Mouse (Mus musculus) midbrain, embryonic 11.5 days (tissue): ENCODE measurements around the gene Acvr1. TPM values are rescaled to one million over a fixed set of nuclear protein-coding genes. Genes with fewer than 3 reads are reported as not detected.
A peak's percentile ranks its signal among the peaks of the same experiment; 100 is the strongest.

ENCODE experiments used
- ATAC-seq: fragments of 200-750 bp; cut with Nextera tagmentation; 2 replicates; pipeline ENCODE4 v1.8.0; 2017; ENCODE audit warnings: moderate TSS enrichment, moderate library complexity; ENCODE audit not compliant: low FRiP score
- DNase-seq: peaks from one replicate; pipeline ENCODE4 v3.0.0; 2015; ENCODE audit warnings: low spot score; ENCODE audit errors: missing footprints
- H3K27ac ChIP-seq: fragments of 300-500 bp; sonication (generic); 2 replicates; pipeline ENCODE4 v1.5.1; 2014; ENCODE audit warnings: low read depth, low read length
- H3K27me3 ChIP-seq: fragments of 300-500 bp; sonication (generic); 2 replicates; pipeline ENCODE4 v1.6.1; 2014; ENCODE audit warnings: mild to moderate bottlenecking, low read length, moderate library complexity, mixed read lengths; ENCODE audit not compliant: control insufficient read depth, insufficient read depth
- H3K36me3 ChIP-seq: fragments of 300-500 bp; sonication (generic); 2 replicates; pipeline ENCODE4 v1.6.1; 2014; ENCODE audit warnings: mild to moderate bottlenecking, low read length, moderate library complexity, mixed read lengths; ENCODE audit not compliant: control insufficient read depth, insufficient read depth
- H3K4me1 ChIP-seq: fragments of 300-500 bp; sonication (generic); 2 replicates; pipeline ENCODE4 v1.6.1; 2014; ENCODE audit warnings: low read length; ENCODE audit not compliant: control insufficient read depth, insufficient read depth
- H3K4me2 ChIP-seq: fragments of 300-500 bp; sonication (generic); 2 replicates; pipeline ENCODE4 v1.6.1; 2014; ENCODE audit warnings: mild to moderate bottlenecking, moderate library complexity
- H3K4me3 ChIP-seq: fragments of 300-500 bp; sonication (generic); 2 replicates; pipeline ENCODE4 v1.5.1; 2014; ENCODE audit warnings: low read depth, low read length
- H3K9ac ChIP-seq: fragments of 300-500 bp; sonication (generic); 2 replicates; pipeline ENCODE4 v1.6.1; 2014; ENCODE audit warnings: low read length
- H3K9me3 ChIP-seq: fragments of 300-500 bp; sonication (generic); 2 replicates; pipeline ENCODE4 v1.6.1; 2016; ENCODE audit warnings: low read length; ENCODE audit not compliant: control insufficient read depth
- WGBS: fragments of 180-500 bp; shearing (Covaris S2); extraction: QIAGEN DNeasy Blood & Tissue Kit; methylation state at CpG from one replicate; pipeline ENCODE4 v1.1.7; 2014; 5-methylcytosine and 5-hydroxymethylcytosine counted together
- polyA plus RNA-seq: library from polyadenylated mRNA; unstranded; fragments of >200 nt; fragmentation: Nextera tagmentation; extraction: Ambion mirVana; gene quantifications from 2 replicates; pipeline ENCODE4 v1.2.1, GENCODE M21; 2014

Gene Acvr1
- polyA plus RNA-seq, 1 experiment from 2014 or later, result 4.9 TPM

GRCm38 (mm10) chr2:58520727-58521126, 46.2 kb downstream of the Acvr1 start:
- Histone ChIP-seq H3K27me3 (no peaks in the 10 kb centered on the region), H3K9ac (no peak overlapping the region), H3K4me2 (no peak overlapping the region), H3K4me1 (no peaks in the 10 kb centered on the region), H3K27ac (no peak overlapping the region), H3K9me3 (no peaks in the 10 kb centered on the region), H3K36me3 (no peaks in the 10 kb centered on the region), H3K4me3 (no peak overlapping the region)
- DNase-seq (no peak), ATAC-seq (no peak)
- 94% methylated on average over 9 of the region's 9 CpGs for WGBS

- H3K4me2 ChIP-seq, result no peak overlapping the region
- no peak overlapping the region for H3K9ac ChIP-seq
- H3K4me1 ChIP-seq, result no peaks in the 10 kb centered on the region
- H3K27ac ChIP-seq, result no peak overlapping the region
- H3K4me3 ChIP-seq, result no peak overlapping the region
- H3K36me3 ChIP-seq, result no peaks in the 10 kb centered on the region
- ATAC-seq (no peak), DNase-seq (no peak)
- WGBS, result 91% methylated on average over 1 of the region's 1 CpGs
- no peaks in the 10 kb centered on the region for H3K27me3 ChIP-seq
- H3K9me3 ChIP-seq, result no peaks in the 10 kb centered on the region
Observed at GRCm38 (mm10) chr2:58518517-58518916, 48.4 kb downstream of the Acvr1 start.

- no peak overlapping the region for H3K9ac ChIP-seq
- DNase-seq (no peak), ATAC-seq (no peak)
- no peaks in the 10 kb centered on the region for H3K36me3 ChIP-seq
- H3K9me3 ChIP-seq, result no peaks in the 10 kb centered on the region
- H3K27me3 ChIP-seq, result no peaks in the 10 kb centered on the region
- H3K27ac ChIP-seq, result no peak overlapping the region
- WGBS, result 76% methylated on average over 6 of the region's 6 CpGs
- H3K4me3 ChIP-seq, result no peak overlapping the region
- no peak overlapping the region for H3K4me2 ChIP-seq
- H3K4me1 ChIP-seq, result no peaks in the 10 kb centered on the region
Observed at GRCm38 (mm10) chr2:58516920-58517319, 50.0 kb downstream of the Acvr1 start.

GRCm38 (mm10) chr2:58516000-58516399, 51.0 kb downstream of the Acvr1 start:
- H3K27ac ChIP-seq, result no peak overlapping the region
- WGBS, result 53% methylated on average over 15 of the region's 15 CpGs
- no peak overlapping the region for H3K4me2 ChIP-seq
- no peak overlapping the region for H3K4me3 ChIP-seq
- no peaks in the 10 kb centered on the region for H3K27me3 ChIP-seq
- DNase-seq, result no peak
- no peaks in the 10 kb centered on the region for H3K9me3 ChIP-seq
- H3K4me1 ChIP-seq, result no peaks in the 10 kb centered on the region
- no peaks in the 10 kb centered on the region for H3K36me3 ChIP-seq
- ATAC-seq, result 0 out of 2 replicates have a peak, but pooled peaks have one; percentile 19
- no peak overlapping the region for H3K9ac ChIP-seq

- Histone ChIP-seq H3K4me2 (no peak overlapping the region), H3K4me1 (no peaks in the 10 kb centered on the region), H3K27ac (no peak overlapping the region), H3K36me3 (no peaks in the 10 kb centered on the region), H3K9ac (no peak overlapping the region), H3K4me3 (no peak overlapping the region), H3K9me3 (no peaks in the 10 kb centered on the region), H3K27me3 (no peaks in the 10 kb centered on the region)
- DNase-seq (no peak), ATAC-seq (no peak)
- WGBS, result 95% methylated on average over 11 of the region's 11 CpGs
Observed at GRCm38 (mm10) chr2:58514489-58514888, 52.5 kb downstream of the Acvr1 start.

- 78% methylated on average over 3 of the region's 3 CpGs for WGBS
- Histone ChIP-seq H3K27me3 (no peaks in the 10 kb centered on the region), H3K9ac (no peak overlapping the region), H3K4me1 (no peaks in the 10 kb centered on the region), H3K9me3 (no peaks in the 10 kb centered on the region), H3K36me3 (no peaks in the 10 kb centered on the region), H3K4me3 (no peak overlapping the region), H3K4me2 (no peak overlapping the region), H3K27ac (no peak overlapping the region)
- ATAC-seq (no peak), DNase-seq (no peak)
Observed at GRCm38 (mm10) chr2:58513212-58513611, 53.7 kb downstream of the Acvr1 start.

GRCm38 (mm10) chr2:58510192-58510591, 56.8 kb downstream of the Acvr1 start:
- Histone ChIP-seq H3K9me3 (no peaks in the 10 kb centered on the region), H3K27me3 (no peaks in the 10 kb centered on the region), H3K9ac (no peak overlapping the region), H3K4me3 (no peak overlapping the region), H3K27ac (no peak overlapping the region), H3K4me1 (no peaks in the 10 kb centered on the region), H3K36me3 (no peaks in the 10 kb centered on the region), H3K4me2 (no peak overlapping the region)
- DNase-seq (no peak), ATAC-seq (no peak)
- 82% methylated on average over 8 of the region's 8 CpGs for WGBS

GRCm38 (mm10) chr2:58505306-58506090, 61.5 kb downstream of the Acvr1 start:
- Histone ChIP-seq H3K4me1 (no peaks in the 10 kb centered on the region), H3K9me3 (no peaks in the 10 kb centered on the region), H3K9ac (no peak overlapping the region), H3K27ac (no peak overlapping the region), H3K27me3 (no peaks in the 10 kb centered on the region), H3K4me2 (no peak overlapping the region), H3K36me3 (no peaks in the 10 kb centered on the region), H3K4me3 (no peak overlapping the region)
- WGBS, result 87% methylated on average over 9 of the region's 9 CpGs
- DNase-seq, result no peak
- no peak for ATAC-seq

GRCm38 (mm10) chr2:58496647-58497410, 70.1 kb downstream of the Acvr1 start:
- H3K27ac ChIP-seq, result no peak overlapping the region
- H3K4me1 ChIP-seq, result no peaks in the 10 kb centered on the region
- DNase-seq (no peak), ATAC-seq (no peak)
- 80% methylated on average over 8 of the region's 8 CpGs for WGBS
- H3K4me2 ChIP-seq, result no peak overlapping the region
- no peak overlapping the region for H3K4me3 ChIP-seq
- no peaks in the 10 kb centered on the region for H3K9me3 ChIP-seq
- H3K36me3 ChIP-seq, result no peaks in the 10 kb centered on the region
- no peaks in the 10 kb centered on the region for H3K27me3 ChIP-seq
- H3K9ac ChIP-seq, result no peak overlapping the region
